Mouse (Mus musculus) left cerebral cortex, adult 11 months (tissue): ENCODE measurements around the gene Ybx2.
"Not testable (repeated sequence)": the region's sequence is repeated elsewhere in the genome, so short reads cannot be mapped to it uniquely, and the experiment has no call there.

Experiments used
- DNase-seq: peaks from one replicate; pipeline ENCODE4 v3.0.0; 2022; ENCODE audit warnings: low spot score

Ybx2 gene

GRCm38 (mm10) chr11:69914917-69915430, 20.6 kb upstream of the Ybx2 start:
- DNase-seq, result no peak

- DNase-seq, result no peak
Observed at GRCm38 (mm10) chr11:69915667-69916627, 19.6 kb upstream of the Ybx2 start.

GRCm38 (mm10) chr11:69916652-69917378, 18.8 kb upstream of the Ybx2 start:
- not testable (repeated sequence) for DNase-seq

- DNase-seq, result no peak
Observed at GRCm38 (mm10) chr11:69917379-69917948, 18.1 kb upstream of the Ybx2 start.

DNA sequence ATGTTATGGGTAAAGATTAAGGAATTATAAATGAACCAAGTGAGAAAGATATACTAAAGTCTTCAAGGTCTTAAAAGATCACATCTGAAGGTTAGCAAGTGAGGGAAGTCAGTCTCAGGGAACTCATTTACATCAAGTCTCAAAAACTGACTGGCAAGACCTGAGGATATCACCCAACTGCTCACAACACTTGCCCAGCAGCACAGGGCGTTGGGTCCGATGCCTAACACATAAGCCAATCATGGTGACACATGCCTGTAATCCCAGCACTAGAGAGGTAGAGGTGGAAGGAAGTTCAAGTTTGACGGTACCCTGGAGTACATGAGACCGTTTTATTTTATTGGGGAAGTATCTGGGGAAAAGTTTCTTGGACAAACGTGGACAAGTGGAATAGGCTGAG, 17.5 kb upstream of the Ybx2 start:
- no peak for DNase-seq

- no peak for DNase-seq
Observed at GRCm38 (mm10) chr11:69919053-69919452, 16.5 kb upstream of the Ybx2 start.

DNA sequence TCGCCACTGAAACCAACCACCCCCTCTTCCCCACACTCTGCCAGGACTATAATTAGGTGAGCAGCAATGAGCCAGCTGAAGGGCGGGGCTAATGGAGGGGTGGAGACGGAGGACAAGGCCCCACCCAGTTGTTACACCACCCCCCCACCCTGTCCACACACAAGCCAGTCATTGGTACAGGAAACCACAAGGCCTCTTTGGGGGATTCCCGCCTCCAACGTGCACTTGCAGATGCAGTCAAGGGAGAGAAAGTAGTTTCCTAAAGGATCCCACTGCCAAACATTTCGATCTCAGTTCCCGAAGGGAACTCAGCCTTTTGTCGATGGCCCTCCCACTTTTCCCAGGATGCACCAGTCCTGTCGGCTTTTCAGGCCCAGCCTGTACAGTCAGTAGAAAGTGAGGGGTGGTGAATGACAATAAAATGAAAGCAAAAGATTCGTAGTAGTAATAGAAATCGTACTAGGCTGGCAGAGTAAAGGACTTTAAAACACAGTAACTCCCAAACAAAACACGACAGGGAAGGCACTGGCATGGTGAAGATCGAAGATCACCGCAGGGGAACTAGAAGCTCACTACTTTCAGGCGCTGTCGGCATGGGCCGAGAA, 15.8 kb upstream of the Ybx2 start:
- no peak for DNase-seq

GRCm38 (mm10) chr11:69920266-69921031, 15.1 kb upstream of the Ybx2 start:
- no peak for DNase-seq

GRCm38 (mm10) chr11:69921114-69922011, 14.2 kb upstream of the Ybx2 start, which contains the start of gene Eif5a:
TSS of gene Eif5a (minus strand) at chr11:69921958.
- DNase-seq, result peak; percentile 100

GRCm38 (mm10) chr11:69922012-69922756, 13.4 kb upstream of the Ybx2 start:
- no peak for DNase-seq

GRCm38 (mm10) chr11:69922796-69923195, 12.8 kb upstream of the Ybx2 start:
- no peak for DNase-seq

GRCm38 (mm10) chr11:69927501-69927900, 8.1 kb upstream of the Ybx2 start:
- DNase-seq, result no peak

DNA sequence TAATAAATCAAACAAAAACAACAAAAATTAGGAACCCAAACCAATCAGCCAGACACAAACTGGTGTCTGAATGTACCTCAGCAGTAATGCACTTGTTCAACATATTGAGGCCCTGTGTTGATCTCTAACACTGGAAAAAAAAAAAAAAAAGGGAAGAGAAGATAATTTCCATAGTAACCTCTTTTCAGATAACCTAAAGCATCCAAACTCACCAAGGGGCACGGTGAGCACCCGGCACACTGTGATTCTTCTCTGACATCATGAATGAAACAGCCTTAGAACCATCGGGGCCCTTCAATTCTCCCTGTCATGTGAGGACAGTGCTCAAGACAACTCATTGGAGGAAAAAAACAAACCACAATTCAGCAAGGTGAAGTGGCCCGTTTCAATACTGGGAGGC, 5.9 kb upstream of the Ybx2 start:
- no peak for DNase-seq

DNA sequence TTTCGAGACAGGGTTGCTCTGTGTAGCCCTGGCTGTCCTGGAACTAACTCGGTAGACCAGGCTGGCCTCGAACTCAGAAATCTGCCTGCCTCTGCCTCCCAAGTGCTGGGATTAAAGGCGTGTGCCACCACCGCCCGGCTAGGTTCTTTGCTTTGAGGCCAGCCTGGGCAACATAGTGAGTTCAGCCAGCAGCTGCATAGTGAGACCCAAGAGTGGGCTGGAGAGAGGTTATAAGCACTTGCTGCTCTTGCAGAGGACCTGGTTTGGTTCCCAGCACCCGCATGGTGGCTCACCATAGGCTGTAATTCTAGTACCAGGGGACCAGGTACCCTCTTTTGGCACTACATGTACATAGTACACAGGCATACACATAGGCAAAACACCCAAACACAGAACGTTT, 5.4 kb upstream of the Ybx2 start:
- not testable (repeated sequence) for DNase-seq

GRCm38 (mm10) chr11:69930967-69931537, 4.5 kb upstream of the Ybx2 start:
- no peak for DNase-seq

DNA sequence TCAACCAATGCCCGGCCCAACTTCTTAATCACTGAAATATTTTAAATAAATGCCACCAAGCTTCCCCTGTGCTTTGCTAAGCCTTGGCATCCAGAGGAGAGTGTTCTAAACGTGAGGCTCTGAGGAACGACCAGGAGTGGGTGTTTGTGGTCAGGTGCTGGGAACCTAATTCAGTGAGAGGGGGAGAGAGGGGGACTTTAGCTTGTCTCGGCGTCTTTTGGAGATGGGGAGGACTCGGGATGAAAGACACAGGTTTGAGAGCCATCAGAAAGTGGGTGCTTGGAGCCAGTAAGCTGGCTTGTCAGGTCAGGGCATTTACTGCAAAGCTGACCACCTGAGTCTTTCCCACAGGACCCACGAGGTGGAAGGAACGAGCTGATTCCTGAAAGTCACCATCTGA, 3.8 kb upstream of the Ybx2 start:
- no peak for DNase-seq

- DNase-seq, result no peak
Observed at GRCm38 (mm10) chr11:69932254-69932653, 3.3 kb upstream of the Ybx2 start.

DNA sequence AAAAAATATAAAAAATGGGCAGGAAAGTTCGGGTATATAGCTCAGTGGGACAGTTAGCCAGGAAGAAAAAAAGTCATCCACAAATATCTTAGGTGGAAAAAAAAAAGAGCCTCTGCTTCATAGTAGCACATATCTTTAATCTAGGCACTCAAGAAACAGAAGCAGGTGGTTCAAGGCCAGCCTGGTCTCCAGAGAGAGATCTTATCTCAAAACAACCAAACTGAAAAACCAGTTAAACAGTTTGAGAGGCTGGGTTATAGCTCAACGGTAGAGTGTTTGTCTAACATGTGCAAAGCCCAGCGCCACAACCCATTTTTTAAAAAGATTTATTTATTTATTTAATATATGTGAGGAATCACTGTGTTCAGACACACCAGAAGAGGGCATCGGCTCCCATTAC, 2.5 kb upstream of the Ybx2 start:
- DNase-seq, result no peak

GRCm38 (mm10) chr11:69934169-69934568, 1.4 kb upstream of the Ybx2 start:
- DNase-seq, result no peak
